Mouse (Mus musculus): ENCODE measurements around the gene Cbln1. TPM values are rescaled to one million over a fixed set of nuclear protein-coding genes. Genes with fewer than 3 reads are reported as not detected.

Gene Cbln1
- polyA plus RNA-seq, 1 experiment from 2014 or later, result 34.9 TPM

DNA sequence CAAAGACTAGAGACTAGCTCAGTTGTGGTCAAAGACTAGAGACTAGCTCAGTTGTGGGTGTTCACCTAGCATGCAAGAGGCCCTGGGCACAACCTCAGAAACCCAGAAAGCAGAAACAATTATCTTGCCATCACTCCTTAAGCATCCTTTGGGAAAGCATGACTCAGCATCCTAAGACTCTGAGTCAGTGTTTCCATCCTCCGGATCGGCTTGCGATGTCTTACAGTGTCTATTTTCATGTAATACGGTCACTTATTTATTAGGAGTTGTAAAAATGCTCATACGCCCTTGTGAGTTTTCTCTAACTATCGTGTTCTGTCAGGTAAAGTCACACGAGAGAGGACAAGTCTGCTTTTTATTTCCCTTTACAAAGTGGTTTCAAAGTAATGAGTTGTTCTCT lies 24.1 kb upstream of the Cbln1 start:
- Histone ChIP-seq H3K4me2 (ENCODE audit: low read length) (no peak overlapping the region), H3K27ac (ENCODE audit: low read depth, low read length) (no peak overlapping the region), H3K9ac (ENCODE audit: low read depth, low read length) (no peak overlapping the region), H3K27me3 (replicated peaks; ENCODE audit: control insufficient read depth, insufficient read depth, low read length) (no peaks in the 10 kb centered on the region), H3K36me3 (ENCODE audit: control insufficient read depth, insufficient read depth, low read length) (no peaks in the 10 kb centered on the region), H3K4me1 (ENCODE audit: control insufficient read depth, insufficient read depth, low read depth, low read length) (no peaks in the 10 kb centered on the region), H3K9me3 (ENCODE audit: control insufficient read depth, low read length) (no peaks in the 10 kb centered on the region), H3K4me3 (ENCODE audit: low read length) (no peak overlapping the region)
- no peak for ATAC-seq
- WGBS, result 89% methylated on average over 7 of the region's 7 CpGs

DNA sequence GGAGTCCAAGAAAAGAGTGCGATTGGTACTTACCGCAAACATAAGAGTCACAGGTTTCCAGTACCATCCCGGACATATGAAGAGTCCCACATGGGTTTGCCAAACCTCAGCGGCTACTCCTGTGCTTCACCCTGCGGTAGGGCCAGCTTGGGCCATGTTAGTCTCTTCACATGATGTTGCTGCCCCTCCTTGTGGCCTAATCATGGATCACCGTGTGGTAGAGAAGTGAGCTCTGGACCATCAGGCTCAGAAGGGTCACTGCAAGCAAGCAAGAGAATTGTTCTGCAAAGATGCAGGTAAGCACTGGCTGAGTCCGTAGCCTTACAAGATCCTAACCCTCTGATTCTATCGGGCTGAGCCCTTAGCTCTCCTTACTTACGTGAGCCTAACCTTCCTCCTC lies 22.5 kb upstream of the Cbln1 start:
- no peak overlapping the region for H3K4me2 ChIP-seq (ENCODE audit: low read length)
- ATAC-seq, result no peak
- H3K9me3 ChIP-seq (ENCODE audit: control insufficient read depth, low read length), result no peaks in the 10 kb centered on the region
- no peaks in the 10 kb centered on the region for H3K36me3 ChIP-seq (ENCODE audit: control insufficient read depth, insufficient read depth, low read length)
- no peaks in the 10 kb centered on the region for H3K27me3 ChIP-seq (replicated peaks; ENCODE audit: control insufficient read depth, insufficient read depth, low read length)
- no peak overlapping the region for H3K4me3 ChIP-seq (ENCODE audit: low read length)
- H3K4me1 ChIP-seq (ENCODE audit: control insufficient read depth, insufficient read depth, low read depth, low read length), result no peaks in the 10 kb centered on the region
- H3K27ac ChIP-seq (ENCODE audit: low read depth, low read length), result no peak overlapping the region
- H3K9ac ChIP-seq (ENCODE audit: low read depth, low read length), result no peak overlapping the region
- WGBS, result 89% methylated on average over 9 of the region's 9 CpGs

DNA sequence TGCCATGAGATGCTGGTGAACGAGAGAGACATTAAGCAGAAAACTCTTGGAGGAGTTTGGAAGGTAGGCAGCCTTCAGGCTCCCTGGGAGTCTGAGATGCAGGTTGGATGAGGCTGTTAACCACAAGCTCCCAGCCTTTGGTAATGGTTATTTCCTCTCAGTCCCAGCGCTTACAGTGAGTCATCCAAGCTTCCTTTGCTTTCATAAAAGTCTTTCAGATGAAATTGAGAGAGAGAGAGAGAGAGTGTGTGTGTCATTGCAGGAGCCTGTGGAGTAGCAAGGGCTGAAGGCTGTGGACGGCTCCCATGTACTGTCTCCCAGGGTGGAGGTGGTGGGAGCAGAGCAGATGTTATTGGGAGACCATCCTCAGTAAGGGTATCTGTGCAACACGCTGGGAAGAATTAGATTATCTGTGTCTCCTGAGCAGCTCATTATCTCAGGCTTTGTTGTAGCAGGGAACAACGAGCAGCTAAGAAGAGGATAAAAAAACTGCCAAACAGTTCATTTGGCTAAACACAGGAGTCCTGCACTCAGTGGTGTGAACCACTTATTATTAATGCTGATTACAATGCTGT lies 17.5 kb upstream of the Cbln1 start:
- H3K36me3 ChIP-seq (ENCODE audit: control insufficient read depth, insufficient read depth, low read length), result no peaks in the 10 kb centered on the region
- WGBS, result 58% methylated on average over 5 of the region's 5 CpGs
- no peak overlapping the region for H3K4me3 ChIP-seq (ENCODE audit: low read length)
- no peaks in the 10 kb centered on the region for H3K9me3 ChIP-seq (ENCODE audit: control insufficient read depth, low read length)
- no peak overlapping the region for H3K4me2 ChIP-seq (ENCODE audit: low read length)
- no peaks in the 10 kb centered on the region for H3K4me1 ChIP-seq (ENCODE audit: control insufficient read depth, insufficient read depth, low read depth, low read length)
- H3K9ac ChIP-seq (ENCODE audit: low read depth, low read length), result no peak overlapping the region
- no peak for ATAC-seq
- no peak overlapping the region for H3K27ac ChIP-seq (ENCODE audit: low read depth, low read length)
- H3K27me3 ChIP-seq (replicated peaks; ENCODE audit: control insufficient read depth, insufficient read depth, low read length), result no peaks in the 10 kb centered on the region

DNA sequence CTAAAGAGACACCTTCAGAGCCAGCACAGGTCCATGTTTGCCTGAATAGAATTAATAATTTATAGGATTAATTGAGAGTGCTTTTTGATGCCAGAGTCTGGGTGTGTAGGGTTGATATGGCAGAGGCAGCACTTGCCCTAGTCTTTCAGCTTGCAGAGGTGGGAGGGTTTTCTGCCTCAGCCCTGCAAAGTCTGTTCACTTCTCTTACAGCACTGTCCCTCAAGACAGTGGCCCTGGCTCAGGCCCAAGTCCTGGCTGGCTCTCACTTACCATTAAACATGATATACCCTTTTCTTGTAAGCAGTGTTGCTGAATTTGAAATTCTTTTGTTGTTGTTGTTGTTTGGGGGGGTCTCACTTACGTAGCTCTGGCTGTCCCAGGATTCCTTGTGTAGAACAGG lies 9.0 kb upstream of the Cbln1 start:
- no peak overlapping the region for H3K4me2 ChIP-seq (ENCODE audit: low read length)
- H3K9ac ChIP-seq (ENCODE audit: low read depth, low read length), result no peak overlapping the region
- ATAC-seq, result no peak
- H3K27me3 ChIP-seq (replicated peaks; ENCODE audit: control insufficient read depth, insufficient read depth, low read length), result 0 out of 2 replicates have a peak, but pooled peaks cover 2% of the 10 kb centered on the region
- no peak overlapping the region for H3K4me3 ChIP-seq (ENCODE audit: low read length)
- no peak overlapping the region for H3K27ac ChIP-seq (ENCODE audit: low read depth, low read length)
- H3K4me1 ChIP-seq (ENCODE audit: control insufficient read depth, insufficient read depth, low read depth, low read length), result no peaks in the 10 kb centered on the region; the same call in 1 of the 2 replicates
- no peaks in the 10 kb centered on the region for H3K9me3 ChIP-seq (ENCODE audit: control insufficient read depth, low read length)
- 83% methylated on average over 1 of the region's 1 CpGs for WGBS
- H3K36me3 ChIP-seq (ENCODE audit: control insufficient read depth, insufficient read depth, low read length), result no peaks in the 10 kb centered on the region

DNA sequence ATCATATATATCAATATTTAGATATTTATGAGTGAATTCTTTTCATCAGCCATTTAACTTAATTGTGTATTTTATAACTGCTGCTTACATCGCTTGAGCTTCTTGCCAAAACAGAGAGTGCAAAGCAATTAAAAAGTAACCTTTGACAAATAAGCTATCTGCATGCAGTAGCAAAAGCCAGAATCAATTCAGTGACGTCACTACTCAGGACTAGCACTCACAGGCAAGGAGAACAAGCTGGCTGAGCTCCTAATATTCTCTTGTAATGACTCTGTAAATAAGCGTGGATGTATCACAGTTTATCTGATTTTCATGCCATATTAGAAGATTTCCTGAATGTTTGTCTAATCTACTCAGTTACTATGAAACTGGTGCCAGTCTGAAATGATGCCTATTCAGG lies 5.8 kb upstream of the Cbln1 start:
- Histone ChIP-seq H3K4me2 (ENCODE audit: low read length) (peak overlapping the region; percentile 27; the same call in 1 of the 2 replicates), H3K27me3 (replicated peaks; ENCODE audit: control insufficient read depth, insufficient read depth, low read length) (peaks cover 8% of the 10 kb centered on the region), H3K4me1 (ENCODE audit: control insufficient read depth, insufficient read depth, low read depth, low read length) (peaks cover 3% of the 10 kb centered on the region), H3K9ac (ENCODE audit: low read depth, low read length) (no peak overlapping the region), H3K9me3 (ENCODE audit: control insufficient read depth, low read length) (no peaks in the 10 kb centered on the region), H3K4me3 (ENCODE audit: low read length) (no peak overlapping the region), H3K27ac (ENCODE audit: low read depth, low read length) (no peak overlapping the region), H3K36me3 (ENCODE audit: control insufficient read depth, insufficient read depth, low read length) (no peaks in the 10 kb centered on the region)
- WGBS, result 59% methylated on average over 3 of the region's 3 CpGs
- no peak for ATAC-seq

DNA sequence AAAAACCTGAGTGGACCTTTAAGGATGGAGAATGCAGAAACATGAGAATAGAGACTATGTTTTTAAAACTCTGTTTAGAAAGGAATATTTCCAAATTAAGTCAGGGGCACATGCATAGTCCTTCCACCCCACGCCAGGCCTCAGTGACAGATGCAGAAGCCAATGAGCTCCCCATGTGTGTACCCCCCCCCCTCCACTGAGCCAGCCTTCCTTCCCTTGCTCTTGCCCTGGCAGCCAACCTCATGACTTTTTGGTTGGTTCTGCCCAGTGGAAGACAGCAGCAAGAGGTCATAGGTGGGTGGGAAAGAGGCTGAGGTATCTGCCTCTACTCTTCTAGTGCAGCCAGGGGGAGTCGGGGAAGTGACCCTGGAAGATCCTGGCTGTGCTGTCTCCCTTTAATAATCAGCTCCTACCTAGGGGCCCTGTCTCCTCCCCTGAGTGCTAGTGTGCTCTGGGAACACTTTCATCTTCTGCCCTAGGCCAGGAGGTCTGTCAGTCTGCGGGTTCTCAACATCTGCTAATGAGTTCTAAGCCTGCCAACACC lies 4.8 kb upstream of the Cbln1 start:
- H3K36me3 ChIP-seq (ENCODE audit: control insufficient read depth, insufficient read depth, low read length), result no peaks in the 10 kb centered on the region
- peaks cover 8% of the 10 kb centered on the region for H3K4me1 ChIP-seq (ENCODE audit: control insufficient read depth, insufficient read depth, low read depth, low read length)
- peaks cover 11% of the 10 kb centered on the region for H3K27me3 ChIP-seq (replicated peaks; ENCODE audit: control insufficient read depth, insufficient read depth, low read length)
- no peak overlapping the region for H3K27ac ChIP-seq (ENCODE audit: low read depth, low read length)
- no peak for ATAC-seq
- no peak overlapping the region for H3K9ac ChIP-seq (ENCODE audit: low read depth, low read length)
- peak overlapping the region; percentile 31 for H3K4me2 ChIP-seq (ENCODE audit: low read length)
- no peaks in the 10 kb centered on the region for H3K9me3 ChIP-seq (ENCODE audit: control insufficient read depth, low read length)
- no peak overlapping the region for H3K4me3 ChIP-seq (ENCODE audit: low read length)
- 66% methylated on average over 3 of the region's 3 CpGs for WGBS

DNA sequence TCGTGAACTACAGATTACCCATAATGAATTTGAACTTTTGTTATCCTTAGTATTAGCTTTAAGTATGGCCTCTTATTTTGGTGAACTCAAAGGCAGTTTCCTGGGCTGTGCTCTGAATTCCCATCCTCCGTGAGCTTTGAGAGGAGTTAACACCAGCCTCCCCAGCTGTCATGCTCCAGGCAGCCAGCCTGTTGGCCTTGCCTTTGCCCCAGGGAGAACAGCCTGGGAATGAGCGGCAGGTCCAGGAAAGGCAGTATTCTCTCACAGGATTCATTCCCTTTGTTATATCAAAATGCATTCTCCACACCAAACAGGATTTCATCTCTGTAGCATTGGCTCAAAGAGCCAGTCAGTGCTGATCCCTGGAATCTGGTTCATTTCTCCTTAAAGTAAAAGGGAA lies 3.1 kb upstream of the Cbln1 start:
- Histone ChIP-seq H3K36me3 (ENCODE audit: control insufficient read depth, insufficient read depth, low read length) (no peaks in the 10 kb centered on the region), H3K9me3 (ENCODE audit: control insufficient read depth, low read length) (no peaks in the 10 kb centered on the region), H3K9ac (ENCODE audit: low read depth, low read length) (no peak overlapping the region), H3K4me3 (ENCODE audit: low read length) (peak overlapping the region; percentile 19), H3K4me1 (ENCODE audit: control insufficient read depth, insufficient read depth, low read depth, low read length) (peaks cover 20% of the 10 kb centered on the region), H3K27ac (ENCODE audit: low read depth, low read length) (no peak overlapping the region), H3K4me2 (ENCODE audit: low read length) (peak overlapping the region; percentile 43), H3K27me3 (replicated peaks; ENCODE audit: control insufficient read depth, insufficient read depth, low read length) (peaks cover 17% of the 10 kb centered on the region)
- ATAC-seq, result no peak
- WGBS, result 40% methylated on average over 3 of the region's 3 CpGs

DNA sequence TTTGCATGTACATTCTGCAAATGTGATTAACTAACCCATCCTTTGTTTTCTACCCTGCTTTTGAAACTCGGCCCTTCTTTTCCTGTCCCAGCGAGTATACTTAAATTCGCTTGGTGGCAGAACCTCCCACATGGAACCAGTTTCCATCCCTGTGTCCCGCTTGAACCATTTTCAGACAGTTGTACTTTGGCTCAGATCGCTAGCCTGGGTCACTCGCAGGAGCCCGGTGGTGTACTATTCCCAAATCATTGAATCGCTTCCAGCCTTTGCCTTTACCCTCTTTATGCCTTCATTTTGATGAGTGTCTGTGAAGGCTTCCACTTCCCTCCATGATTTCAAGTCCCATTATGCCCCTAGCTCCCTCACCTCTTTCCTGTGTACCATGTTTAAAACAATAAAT lies 2.0 kb upstream of the Cbln1 start:
- H3K9me3 ChIP-seq (ENCODE audit: control insufficient read depth, low read length), result no peaks in the 10 kb centered on the region
- H3K27ac ChIP-seq (ENCODE audit: low read depth, low read length), result no peak overlapping the region
- WGBS, result 58% methylated on average over 8 of the region's 8 CpGs
- ATAC-seq, result no peak
- H3K4me1 ChIP-seq (ENCODE audit: control insufficient read depth, insufficient read depth, low read depth, low read length), result peaks cover 27% of the 10 kb centered on the region
- H3K27me3 ChIP-seq (replicated peaks; ENCODE audit: control insufficient read depth, insufficient read depth, low read length), result peaks cover 17% of the 10 kb centered on the region
- H3K4me3 ChIP-seq (ENCODE audit: low read length), result peak overlapping the region; percentile 76
- H3K4me2 ChIP-seq (ENCODE audit: low read length), result peak overlapping the region; percentile 94
- H3K36me3 ChIP-seq (ENCODE audit: control insufficient read depth, insufficient read depth, low read length), result no peaks in the 10 kb centered on the region
- no peak overlapping the region for H3K9ac ChIP-seq (ENCODE audit: low read depth, low read length)

DNA sequence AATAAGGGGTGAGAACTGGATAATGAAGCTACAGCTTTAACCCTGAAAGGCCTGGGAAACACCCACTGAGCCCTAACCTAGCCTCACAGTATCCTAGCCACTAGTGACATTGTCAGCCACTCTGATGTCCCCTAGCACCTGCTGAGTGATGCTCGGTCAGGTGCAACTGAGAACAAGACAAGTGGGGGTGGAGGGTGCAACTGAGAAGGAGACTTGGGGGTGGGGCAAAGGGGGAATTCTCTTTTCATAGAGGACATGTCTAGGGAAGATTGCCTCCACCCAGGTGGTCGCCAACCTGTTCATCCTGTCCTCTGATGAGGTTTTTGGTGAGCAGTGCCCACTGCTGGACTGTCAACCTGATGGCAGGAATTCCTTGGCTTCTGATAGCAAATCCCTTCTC lies 1.5 kb upstream of the Cbln1 start:
- H3K27me3 ChIP-seq (replicated peaks; ENCODE audit: control insufficient read depth, insufficient read depth, low read length), result peaks cover 17% of the 10 kb centered on the region
- no peak for ATAC-seq
- no peak overlapping the region for H3K9ac ChIP-seq (ENCODE audit: low read depth, low read length)
- no peak overlapping the region for H3K27ac ChIP-seq (ENCODE audit: low read depth, low read length)
- peak overlapping the region; percentile 76 for H3K4me3 ChIP-seq (ENCODE audit: low read length)
- 24% methylated on average over 2 of the region's 2 CpGs for WGBS
- H3K9me3 ChIP-seq (ENCODE audit: control insufficient read depth, low read length), result no peaks in the 10 kb centered on the region
- no peaks in the 10 kb centered on the region for H3K36me3 ChIP-seq (ENCODE audit: control insufficient read depth, insufficient read depth, low read length)
- H3K4me1 ChIP-seq (ENCODE audit: control insufficient read depth, insufficient read depth, low read depth, low read length), result peaks cover 27% of the 10 kb centered on the region
- H3K4me2 ChIP-seq (ENCODE audit: low read length), result peak overlapping the region; percentile 94

Measured in hindbrain, embryonic 16.5 days (tissue).